ENCODE assay signal across 9 mouse cellular contexts in genomic region chr11:103339414-103340119, GRCm38 (mm10). TPM values are rescaled to one million over a fixed set of nuclear protein-coding genes. Genes with fewer than 3 reads are reported as not detected.
DNase-seq lines count a peak whose midpoint lies in the region; ATAC-seq and TF ChIP-seq lines count a peak whose summit lies in the region.
"Had no signal": no experiment of that assay in that cellular context is flagged by ENCODE, and none has a peak within 500 bp of the region (broad histone marks: within the 10 kb centered on the region; RNA-seq: fewer than 3 reads in every experiment).

No protein-coding gene starts in this region.

- no peak overlapping the region for H3K27ac ChIP-seq in ES-Bruce4 (ENCODE audit: insufficient read depth, low read length)
- H3K27ac ChIP-seq in intestine, embryonic 16.5 days (ENCODE audit: low read length) = peak overlapping the region; percentile 99
- H3K27ac ChIP-seq in liver, embryonic 14.5 days = no peak overlapping the region

- peak; percentile 84 for ATAC-seq in intestine, embryonic 16.5 days
- ATAC-seq in liver, embryonic 14.5 days (ENCODE audit: insufficient read depth) = no peak
- no peak for ATAC-seq in inflammation-experienced regulatory T-cells, adult 6 months

- peak; percentile 72 for DNase-seq in ZHBTc4 (ENCODE audit: low read depth, low spot score)
- no peak for DNase-seq in liver, embryonic 14.5 days (ENCODE audit: low read depth in 3 of 3, low spot score in 3 of 3)
- no peak for DNase-seq in cerebellum, adult 8-10 months
- no peak for DNase-seq in left cerebral cortex, postnatal 14 days (ENCODE audit: low spot score in 2 of 2)
- no peak for DNase-seq in left cerebral cortex, adult 11 months (ENCODE audit: low spot score)
- DNase-seq: layer of hippocampus, adult 9-11 months had no signal

- peak overlapping the region; percentile 78 for H3K4me2 ChIP-seq in intestine, embryonic 16.5 days (ENCODE audit: low read depth, low read length)
- peak overlapping the region; percentile 35 for H3K4me2 ChIP-seq in liver, embryonic 14.5 days (ENCODE audit: low read depth)

- intact Hi-C loops in left cerebral cortex, postnatal 14 days (cut with DNase I) = no loop called here

- H3K9ac ChIP-seq in ES-Bruce4 (ENCODE audit: low read depth, poor library complexity, severe bottlenecking) = peak overlapping the region; percentile 40
- H3K9ac ChIP-seq in intestine, embryonic 16.5 days (ENCODE audit: low read depth, low read length) = peak overlapping the region; percentile 78
- H3K9ac ChIP-seq in liver, embryonic 14.5 days (replicated peaks) = no peak overlapping the region

- peaks cover 9% of the 10 kb centered on the region for H3K4me1 ChIP-seq in ES-Bruce4 (ENCODE audit: control insufficient read depth, insufficient read depth, low read length)
- peaks cover 29% of the 10 kb centered on the region for H3K4me1 ChIP-seq in intestine, embryonic 16.5 days (ENCODE audit: control insufficient read depth, insufficient read depth, low read length)
- no peaks in the 10 kb centered on the region for H3K4me1 ChIP-seq in liver, embryonic 14.5 days (replicated peaks; ENCODE audit: control insufficient read depth in 2 of 2, insufficient read depth in 2 of 2, low read length in 1 of 2)

- no peaks in the 10 kb centered on the region for H3K9me3 ChIP-seq in ES-Bruce4 (replicated peaks; ENCODE audit: control insufficient read depth, insufficient read depth, low read length, poor library complexity, severe bottlenecking)
- H3K9me3 ChIP-seq in intestine, embryonic 16.5 days (ENCODE audit: control insufficient read depth, low read length) = no peaks in the 10 kb centered on the region
- no peaks in the 10 kb centered on the region for H3K9me3 ChIP-seq in liver, embryonic 14.5 days (ENCODE audit: control insufficient read depth, low read length)

- WGBS in intestine, embryonic 16.5 days = 27% methylated on average over 19 of the region's 19 CpGs
- WGBS in liver, embryonic 14.5 days (ENCODE audit: insufficient replicate concordance) = 59% methylated on average over 19 of the region's 19 CpGs

- no peak overlapping the region; the same call in 1 of the 2 replicates for H3K4me3 ChIP-seq in ES-Bruce4 (ENCODE audit: low read depth, low read length)
- H3K4me3 ChIP-seq in intestine, embryonic 16.5 days (ENCODE audit: low read length) = peak overlapping the region; percentile 45
- no peak overlapping the region for H3K4me3 ChIP-seq in liver, embryonic 14.5 days (ENCODE audit: insufficient read depth in 1 of 2, low read depth in 2 of 2, low read length in 2 of 2)

- TF ChIP-seq CTCF in ES-Bruce4 (IDR thresholded peaks at IDR 0.05; ENCODE audit: low read depth, low read length) = no peak
- TF ChIP-seq CTCF in liver, embryonic 14.5 days (IDR thresholded peaks at IDR 0.05; ENCODE audit: low read depth) = no peak

- no peak for TF ChIP-seq POLR2A in ES-Bruce4 (IDR thresholded peaks at IDR 0.05; ENCODE audit: insufficient read depth, low read length)

- no peaks in the 10 kb centered on the region for H3K27me3 ChIP-seq in ES-Bruce4 (ENCODE audit: control insufficient read depth, insufficient read depth, low read length, poor library complexity, severe bottlenecking)
- no peaks in the 10 kb centered on the region for H3K27me3 ChIP-seq in intestine, embryonic 16.5 days (replicated peaks; ENCODE audit: control insufficient read depth, insufficient read depth, low read length)
- H3K27me3 ChIP-seq in liver, embryonic 14.5 days (ENCODE audit: control insufficient read depth, insufficient read depth, low read length) = no peaks in the 10 kb centered on the region

- TF ChIP-seq EP300 in ES-Bruce4 (IDR thresholded peaks at IDR 0.05; ENCODE audit: insufficient read depth, low read depth, low read length) = no peak
- TF ChIP-seq EP300 in liver, embryonic 14.5 days (IDR thresholded peaks at IDR 0.05; ENCODE audit: low read depth) = no peak

- H3K36me3 ChIP-seq in ES-Bruce4 (ENCODE audit: control insufficient read depth, insufficient read depth, low read length, poor library complexity, severe bottlenecking) = no peaks in the 10 kb centered on the region
- H3K36me3 ChIP-seq in intestine, embryonic 16.5 days (ENCODE audit: control insufficient read depth, insufficient read depth, low read length) = peaks cover 3% of the 10 kb centered on the region; the same call in 1 of the 2 replicates
- no peaks in the 10 kb centered on the region for H3K36me3 ChIP-seq in liver, embryonic 14.5 days (replicated peaks; ENCODE audit: control insufficient read depth, insufficient read depth, low read depth)

RNA-seq across cellular contexts. Expression of gene Arhgap27, which starts 23.9 kb away (rescaled TPM):
- 8.5 and 9.8 TPM in 2 replicates for polyA plus RNA-seq in ES-Bruce4 (2011; ENCODE audit: insufficient read depth, insufficient read length, low read depth, missing spikeins)
- 40.2 and 42.3 TPM in 2 replicates for polyA plus RNA-seq in intestine, embryonic 16.5 days (2015; fragmentation: Nextera tagmentation; extraction: Ambion mirVana)
- polyA plus RNA-seq in liver, embryonic 14.5 days (2012; rRNA removed) = 2.6 TPM in 2 replicates
- polyA plus RNA-seq in liver, embryonic 14.5 days (2014; fragmentation: Nextera tagmentation; extraction: Ambion mirVana) = 1.4 and 1.5 TPM in 2 replicates
- total RNA-seq in left cerebral cortex, postnatal 14 days (2021) = 10 to 100 TPM; 10.8 to 12.4 TPM
- 10 to 100 TPM; 22.2 to 27.8 (median 25.8) TPM for polyA plus RNA-seq in inflammation-experienced regulatory T-cells, adult 6 months (2017; shearing (Covaris generic))
